Mouse (Mus musculus): ENCODE results near the gene Wsb2. TPM values are rescaled to one million over a fixed set of nuclear protein-coding genes. Genes with fewer than 3 reads are reported as not detected.
A peak's percentile ranks its signal among the peaks of the same experiment; 100 is the strongest.
"Not testable (repeated sequence)": the region's sequence is repeated elsewhere in the genome, so short reads cannot be mapped to it uniquely, and the experiment has no call there.

Wsb2 gene
- total and polyA plus RNA-seq, 3 experiments: 91.4 to 130 (median 101) TPM

- Histone ChIP-seq H3K27me3 (ENCODE audit: control insufficient read depth, insufficient read depth, low read length) (no peaks in the 10 kb centered on the region), H3K9ac (ENCODE audit: low read depth, low read length) (no peak overlapping the region), H3K36me3 (ENCODE audit: control insufficient read depth, insufficient read depth, low read length) (no peaks in the 10 kb centered on the region), H3K79me2 (replicated peaks; ENCODE audit: control insufficient read depth, insufficient read depth, low read length) (no peaks in the 10 kb centered on the region), H3K4me1 (ENCODE audit: control insufficient read depth, insufficient read depth, low read length) (no peaks in the 10 kb centered on the region), H3K27ac (no peak overlapping the region), H3K4me3 (no peak overlapping the region)
- no peak for DNase-seq
- TF ChIP-seq POLR2A (IDR thresholded peaks at IDR 0.05; ENCODE audit: insufficient read depth, low read depth, low read length): no peak
- TF ChIP-seq EP300 (IDR thresholded peaks at IDR 0.05; ENCODE audit: insufficient read depth, low read depth, low read length): no peak
- TF ChIP-seq CTCF (IDR thresholded peaks at IDR 0.05): no peak
- WGBS: 87% methylated on average over 6 of the region's 6 CpGs
- intact Hi-C loops (cut with DNase I): no loop called here
These were observed 17.0 kb upstream of the Wsb2 start for GRCm38 (mm10) chr5:117340081-117340480.

- DNase-seq: no peak
- Histone ChIP-seq H3K27ac (no peak overlapping the region), H3K36me3 (ENCODE audit: control insufficient read depth, insufficient read depth, low read length) (no peaks in the 10 kb centered on the region), H3K9ac (ENCODE audit: low read depth, low read length) (no peak overlapping the region), H3K79me2 (replicated peaks; ENCODE audit: control insufficient read depth, insufficient read depth, low read length) (no peaks in the 10 kb centered on the region), H3K27me3 (ENCODE audit: control insufficient read depth, insufficient read depth, low read length) (no peaks in the 10 kb centered on the region), H3K4me1 (ENCODE audit: control insufficient read depth, insufficient read depth, low read length) (no peaks in the 10 kb centered on the region), H3K4me3 (no peak overlapping the region)
- intact Hi-C loops (cut with DNase I): no loop called here
- TF ChIP-seq CTCF (IDR thresholded peaks at IDR 0.05) (no peak), EP300 (IDR thresholded peaks at IDR 0.05; ENCODE audit: insufficient read depth, low read depth, low read length) (no peak), POLR2A (IDR thresholded peaks at IDR 0.05; ENCODE audit: insufficient read depth, low read depth, low read length) (no peak)
- 79% methylated on average over 6 of the region's 6 CpGs for WGBS
These were observed 15.2 kb upstream of the Wsb2 start for GRCm38 (mm10) chr5:117341896-117342295.

- H3K79me2 ChIP-seq (replicated peaks; ENCODE audit: control insufficient read depth, insufficient read depth, low read length); H3K27ac ChIP-seq; H3K4me1 ChIP-seq (ENCODE audit: control insufficient read depth, insufficient read depth, low read length); H3K36me3 ChIP-seq (ENCODE audit: control insufficient read depth, insufficient read depth, low read length); H3K4me3 ChIP-seq; H3K27me3 ChIP-seq (ENCODE audit: control insufficient read depth, insufficient read depth, low read length); DNase-seq; H3K9ac ChIP-seq (ENCODE audit: low read depth, low read length); intact Hi-C loops (cut with DNase I): not testable (repeated sequence)
- WGBS: 82% methylated on average over 5 of the region's 5 CpGs
- TF ChIP-seq CTCF (IDR thresholded peaks at IDR 0.05): 0 out of 2 replicates have a peak, but pooled peaks have one; percentile 11
These were observed 12.6 kb upstream of the Wsb2 start for GRCm38 (mm10) chr5:117344496-117344895.

- no peaks in the 10 kb centered on the region for H3K36me3 ChIP-seq (ENCODE audit: control insufficient read depth, insufficient read depth, low read length)
- no peak overlapping the region for H3K9ac ChIP-seq (ENCODE audit: low read depth, low read length)
- no peaks in the 10 kb centered on the region for H3K79me2 ChIP-seq (replicated peaks; ENCODE audit: control insufficient read depth, insufficient read depth, low read length)
- H3K27ac ChIP-seq: no peak overlapping the region
- no peak for TF ChIP-seq EP300 (IDR thresholded peaks at IDR 0.05; ENCODE audit: insufficient read depth, low read depth, low read length)
- TF ChIP-seq POLR2A (IDR thresholded peaks at IDR 0.05; ENCODE audit: insufficient read depth, low read depth, low read length): no peak
- no peak for TF ChIP-seq CTCF (IDR thresholded peaks at IDR 0.05)
- no peak for DNase-seq
- H3K4me1 ChIP-seq (ENCODE audit: control insufficient read depth, insufficient read depth, low read length): no peaks in the 10 kb centered on the region
- intact Hi-C loops (cut with DNase I): no loop called here
- WGBS: 77% methylated on average over 5 of the region's 5 CpGs
- H3K27me3 ChIP-seq (ENCODE audit: control insufficient read depth, insufficient read depth, low read length): no peaks in the 10 kb centered on the region
- no peak overlapping the region for H3K4me3 ChIP-seq
These were observed 11.6 kb upstream of the Wsb2 start for GRCm38 (mm10) chr5:117345432-117345976.

GRCm38 (mm10) chr5:117346281-117346680, 10.8 kb upstream of the Wsb2 start:
- no peak for DNase-seq
- intact Hi-C loops (cut with DNase I): loop anchor here (1.0 kb wide), 1 partner anchor 40 kb away; no protein-coding TSS in a partner anchor
- Histone ChIP-seq H3K79me2 (replicated peaks; ENCODE audit: control insufficient read depth, insufficient read depth, low read length) (no peaks in the 10 kb centered on the region), H3K27ac (no peak overlapping the region), H3K4me1 (ENCODE audit: control insufficient read depth, insufficient read depth, low read length) (no peaks in the 10 kb centered on the region), H3K4me3 (no peak overlapping the region), H3K9ac (ENCODE audit: low read depth, low read length) (no peak overlapping the region), H3K36me3 (ENCODE audit: control insufficient read depth, insufficient read depth, low read length) (no peaks in the 10 kb centered on the region), H3K27me3 (ENCODE audit: control insufficient read depth, insufficient read depth, low read length) (no peaks in the 10 kb centered on the region)
- 41% methylated on average over 3 of the region's 3 CpGs for WGBS
- TF ChIP-seq EP300 (IDR thresholded peaks at IDR 0.05; ENCODE audit: insufficient read depth, low read depth, low read length): no peak
- no peak for TF ChIP-seq POLR2A (IDR thresholded peaks at IDR 0.05; ENCODE audit: insufficient read depth, low read depth, low read length)
- no peak for TF ChIP-seq CTCF (IDR thresholded peaks at IDR 0.05)

- H3K36me3 ChIP-seq (ENCODE audit: control insufficient read depth, insufficient read depth, low read length): no peaks in the 10 kb centered on the region
- intact Hi-C loops (cut with DNase I): no loop called here
These were observed 10.1 kb upstream of the Wsb2 start for GRCm38 (mm10) chr5:117347011-117347410.

More at GRCm38 (mm10) chr5:117347011-117347410, 10.1 kb upstream of the Wsb2 start:
- Histone ChIP-seq H3K4me1 (ENCODE audit: control insufficient read depth, insufficient read depth, low read length) (no peaks in the 10 kb centered on the region), H3K27ac (no peak overlapping the region), H3K27me3 (ENCODE audit: control insufficient read depth, insufficient read depth, low read length) (no peaks in the 10 kb centered on the region), H3K4me3 (no peak overlapping the region), H3K9ac (ENCODE audit: low read depth, low read length) (no peak overlapping the region), H3K79me2 (replicated peaks; ENCODE audit: control insufficient read depth, insufficient read depth, low read length) (no peaks in the 10 kb centered on the region)
- no peak for DNase-seq
- TF ChIP-seq CTCF (IDR thresholded peaks at IDR 0.05) (no peak), EP300 (IDR thresholded peaks at IDR 0.05; ENCODE audit: insufficient read depth, low read depth, low read length) (no peak), POLR2A (IDR thresholded peaks at IDR 0.05; ENCODE audit: insufficient read depth, low read depth, low read length) (no peak)
- WGBS: 67% methylated on average over 5 of the region's 5 CpGs

All from heart, adult 2 months (tissue).